Mouse (Mus musculus) macrophage (primary cell): ENCODE results near the gene H2afb1. TPM values are rescaled to one million over a fixed set of nuclear protein-coding genes. Genes with fewer than 3 reads are reported as not detected.
"Not testable (repeated sequence)": the region's sequence is repeated elsewhere in the genome, so short reads cannot be mapped to it uniquely, and the experiment has no call there.

Experiments used
- H3K27ac ChIP-seq: fragments of 350-480 bp; formaldehyde crosslinking; 2 replicates; pipeline ENCODE4 v1.9.0; 2021
- H3K36me3 ChIP-seq: fragments of 350-480 bp; formaldehyde crosslinking; 2 replicates; pipeline ENCODE4 v1.9.0; 2021; ENCODE audit errors: inconsistent target
- H3K4me3 ChIP-seq: fragments of 350-480 bp; formaldehyde crosslinking; 2 replicates; pipeline ENCODE4 v1.9.0; 2021; ENCODE audit errors: inconsistent target
- H3K79me2 ChIP-seq: fragments of 350-480 bp; formaldehyde crosslinking; 2 replicates; pipeline ENCODE4 v1.9.0; 2021; ENCODE audit errors: inconsistent target
- WGBS: methylation state at CpG from one replicate; pipeline ENCODE4 v1.1.7; 2026; ENCODE audit warnings: inconsistent platforms; ENCODE audit not compliant: missing documents; 5-methylcytosine and 5-hydroxymethylcytosine counted together
- polyA plus RNA-seq: library from polyadenylated mRNA; stranded (reverse); fragments of 250-400 nt; gene quantifications from 3 replicates; pipeline ENCODE4 v1.2.4, GENCODE M21; 2018; ENCODE audit warnings: inconsistent platforms
- total RNA-seq, 78 experiments: library from RNA; depleted of rRNA; stranded (reverse); fragments of 250-400 nt; gene quantifications; 1 replicate in 9 of 78; 2 replicates in 24 of 78; 3 replicates in 43 of 78; 4 replicates in 2 of 78; pipeline ENCODE4 v1.2.4; 2018; ENCODE audit warnings: inconsistent platforms in 56 of 78

The H2afb1 gene
- total RNA-seq (2018; cell fraction: chromatin; rRNA removed): not detected
- total RNA-seq (2018; cell fraction: cytosol; rRNA removed): not detected
- total RNA-seq (2018; cell fraction: nucleus; rRNA removed): not detected
- not detected in 3 replicates for polyA plus RNA-seq

DNA sequence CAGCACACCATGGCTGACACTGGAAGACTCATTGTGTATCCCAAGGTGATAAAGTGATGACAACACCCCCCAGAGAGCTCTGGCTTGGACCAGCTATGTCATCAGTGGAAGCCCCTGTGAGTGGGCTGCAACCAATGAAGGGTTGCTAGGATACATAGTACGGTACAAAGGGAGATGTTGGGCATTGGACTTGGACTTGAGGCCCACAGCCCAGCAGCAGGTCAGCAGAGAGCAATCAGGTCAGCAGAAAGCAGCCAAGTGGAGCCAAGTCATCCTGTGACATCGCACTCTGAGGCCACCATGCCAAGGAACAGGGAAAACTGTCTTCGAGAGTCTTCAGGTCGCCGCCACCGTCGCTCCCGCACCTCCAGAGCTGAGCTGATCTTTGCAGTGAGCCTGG, at the start of gene H2afb1:
TSS of gene H2afb1 (plus strand) at position 301 of the 400 bp plus-strand sequence.
- H3K4me3 ChIP-seq, H3K36me3 ChIP-seq, H3K27ac ChIP-seq, H3K79me2 ChIP-seq: not testable (repeated sequence)
- 90% methylated on average over 1 of the region's 8 CpGs for WGBS

DNA sequence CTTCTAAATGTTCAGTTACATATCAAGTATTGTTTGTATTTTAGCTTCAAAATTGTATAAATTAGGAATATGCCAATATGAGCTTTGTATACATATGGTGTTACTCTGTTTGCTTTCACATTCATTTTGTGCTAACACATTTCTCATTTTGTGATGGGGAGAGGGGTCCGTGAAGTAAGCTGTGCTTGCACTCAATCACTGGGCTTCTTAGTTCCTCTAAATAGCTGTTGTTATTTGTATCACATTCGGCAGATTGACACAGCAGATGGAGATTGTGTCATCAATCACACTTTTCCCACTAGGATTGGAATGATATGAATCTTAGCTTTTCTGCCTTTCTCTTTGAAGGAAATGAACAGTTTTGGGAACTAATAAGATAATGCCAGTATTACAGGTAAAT, 21.5 kb downstream of the H2afb1 start:
- 80% methylated on average over 2 of the region's 2 CpGs for WGBS

More for the DNA sequence above, 21.5 kb downstream of the H2afb1 start:
- Histone ChIP-seq H3K27ac (no peak overlapping the region), H3K4me3 (no peak overlapping the region), H3K79me2 (no peaks in the 10 kb centered on the region), H3K36me3 (no peaks in the 10 kb centered on the region)
